Mouse (Mus musculus): ENCODE measurements around the gene Sik3. TPM values are rescaled to one million over a fixed set of nuclear protein-coding genes. Genes with fewer than 3 reads are reported as not detected.
"Not testable (repeated sequence)": the region's sequence is repeated elsewhere in the genome, so short reads cannot be mapped to it uniquely, and the experiment has no call there.

The Sik3 gene
- polyA plus RNA-seq, 1 experiment from 2014 or later: 9.6 TPM

DNA sequence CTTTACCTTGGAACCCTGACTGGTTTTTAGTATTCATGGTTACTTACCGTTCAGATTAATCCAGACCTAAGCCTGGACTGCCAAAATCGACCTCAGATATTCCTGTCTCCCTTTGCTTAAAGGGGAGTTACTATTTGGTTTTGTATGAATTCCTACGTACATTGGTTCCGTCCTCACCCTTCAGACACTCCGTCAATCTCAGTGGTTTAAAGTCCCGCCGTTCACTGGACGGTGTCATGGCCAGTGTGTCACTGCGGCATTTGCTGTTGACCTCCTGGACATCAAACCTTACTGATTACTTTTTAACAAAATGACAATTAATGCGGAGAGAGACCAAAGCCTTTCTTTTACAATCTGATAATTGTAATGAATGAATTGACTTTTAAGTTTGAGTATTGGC lies 76.1 kb downstream of the Sik3 start:
- Histone ChIP-seq H3K9ac (replicated peaks; ENCODE audit: low read depth, low read length) (no peak overlapping the region), H3K4me1 (ENCODE audit: control insufficient read depth, insufficient read depth, low read length) (peaks cover 10% of the 10 kb centered on the region; the same call in 1 of the 2 replicates), H3K4me3 (ENCODE audit: low read depth, low read length) (no peak overlapping the region), H3K27ac (ENCODE audit: low read length) (no peak overlapping the region), H3K9me3 (ENCODE audit: control insufficient read depth, low read depth, low read length) (no peaks in the 10 kb centered on the region), H3K4me2 (replicated peaks; ENCODE audit: low read depth, low read length) (no peak overlapping the region), H3K36me3 (ENCODE audit: control insufficient read depth, insufficient read depth, low read length) (no peaks in the 10 kb centered on the region), H3K27me3 (ENCODE audit: control insufficient read depth, insufficient read depth, low read length) (no peaks in the 10 kb centered on the region)
- 74% methylated on average over 10 of the region's 10 CpGs for WGBS
- no peak for ATAC-seq (ENCODE audit: insufficient number of reproducible peaks, insufficient read depth, low FRiP score, low read depth)

- H3K27ac ChIP-seq (ENCODE audit: low read length): no peak overlapping the region
- no peaks in the 10 kb centered on the region for H3K36me3 ChIP-seq (ENCODE audit: control insufficient read depth, insufficient read depth, low read length)
- H3K9me3 ChIP-seq (ENCODE audit: control insufficient read depth, low read depth, low read length): no peaks in the 10 kb centered on the region
- WGBS: 26% methylated on average over 4 of the region's 4 CpGs
- no peak overlapping the region for H3K4me3 ChIP-seq (ENCODE audit: low read depth, low read length)
- no peak overlapping the region for H3K9ac ChIP-seq (replicated peaks; ENCODE audit: low read depth, low read length)
- no peak overlapping the region for H3K4me2 ChIP-seq (replicated peaks; ENCODE audit: low read depth, low read length)
- ATAC-seq (ENCODE audit: insufficient number of reproducible peaks, insufficient read depth, low FRiP score, low read depth): no peak
- peaks cover 10% of the 10 kb centered on the region; the same call in 1 of the 2 replicates for H3K4me1 ChIP-seq (ENCODE audit: control insufficient read depth, insufficient read depth, low read length)
- no peaks in the 10 kb centered on the region for H3K27me3 ChIP-seq (ENCODE audit: control insufficient read depth, insufficient read depth, low read length)
Measured at GRCm38 (mm10) chr9:46090066-46090465, 77.4 kb downstream of the Sik3 start.

- H3K27ac ChIP-seq (ENCODE audit: low read length); H3K36me3 ChIP-seq (ENCODE audit: control insufficient read depth, insufficient read depth, low read length); ATAC-seq (ENCODE audit: insufficient number of reproducible peaks, insufficient read depth, low FRiP score, low read depth); H3K9ac ChIP-seq (replicated peaks; ENCODE audit: low read depth, low read length); H3K27me3 ChIP-seq (ENCODE audit: control insufficient read depth, insufficient read depth, low read length); H3K4me3 ChIP-seq (ENCODE audit: low read depth, low read length); H3K9me3 ChIP-seq (ENCODE audit: control insufficient read depth, low read depth, low read length); H3K4me2 ChIP-seq (replicated peaks; ENCODE audit: low read depth, low read length): not testable (repeated sequence)
- 48% methylated on average over 1 of the region's 1 CpGs for WGBS
- H3K4me1 ChIP-seq (ENCODE audit: control insufficient read depth, insufficient read depth, low read length): peaks cover 10% of the 10 kb centered on the region; the same call in 1 of the 2 replicates
Measured at GRCm38 (mm10) chr9:46091157-46091556, 78.5 kb downstream of the Sik3 start.

DNA sequence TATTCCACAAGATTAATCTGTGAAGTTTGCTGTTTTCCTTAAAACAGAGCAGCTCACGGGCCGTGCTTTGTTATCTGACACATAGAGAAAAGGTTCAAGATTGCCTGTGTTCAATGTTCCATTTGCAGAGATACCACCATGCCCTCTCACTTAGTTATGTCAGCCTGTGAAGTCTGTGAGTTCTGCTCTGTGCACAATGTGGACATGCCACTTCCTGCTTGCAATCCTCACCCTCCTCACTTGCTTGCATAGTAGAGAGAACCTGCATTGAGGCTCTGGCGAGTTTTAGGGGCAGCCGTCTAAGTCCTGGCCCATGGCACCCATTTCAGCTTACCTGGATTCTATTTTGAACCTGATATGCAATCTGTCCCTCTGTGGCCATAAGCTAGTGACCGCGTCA lies 80.0 kb downstream of the Sik3 start:
- Histone ChIP-seq H3K27ac (ENCODE audit: low read length) (no peak overlapping the region), H3K9me3 (ENCODE audit: control insufficient read depth, low read depth, low read length) (no peaks in the 10 kb centered on the region), H3K4me3 (ENCODE audit: low read depth, low read length) (no peak overlapping the region), H3K4me1 (ENCODE audit: control insufficient read depth, insufficient read depth, low read length) (peaks cover 15% of the 10 kb centered on the region), H3K27me3 (ENCODE audit: control insufficient read depth, insufficient read depth, low read length) (no peaks in the 10 kb centered on the region), H3K4me2 (replicated peaks; ENCODE audit: low read depth, low read length) (no peak overlapping the region), H3K9ac (replicated peaks; ENCODE audit: low read depth, low read length) (no peak overlapping the region), H3K36me3 (ENCODE audit: control insufficient read depth, insufficient read depth, low read length) (no peaks in the 10 kb centered on the region; the same call in 1 of the 2 replicates)
- WGBS: 82% methylated on average over 6 of the region's 6 CpGs
- ATAC-seq (ENCODE audit: insufficient number of reproducible peaks, insufficient read depth, low FRiP score, low read depth): no peak

- Histone ChIP-seq H3K27me3 (ENCODE audit: control insufficient read depth, insufficient read depth, low read length) (no peaks in the 10 kb centered on the region), H3K27ac (ENCODE audit: low read length) (no peak overlapping the region), H3K4me3 (ENCODE audit: low read depth, low read length) (no peak overlapping the region), H3K9me3 (ENCODE audit: control insufficient read depth, low read depth, low read length) (no peaks in the 10 kb centered on the region), H3K9ac (replicated peaks; ENCODE audit: low read depth, low read length) (no peak overlapping the region), H3K4me1 (ENCODE audit: control insufficient read depth, insufficient read depth, low read length) (peaks cover 15% of the 10 kb centered on the region), H3K4me2 (replicated peaks; ENCODE audit: low read depth, low read length) (no peak overlapping the region), H3K36me3 (ENCODE audit: control insufficient read depth, insufficient read depth, low read length) (no peaks in the 10 kb centered on the region; the same call in 1 of the 2 replicates)
- 69% methylated on average over 15 of the region's 15 CpGs for WGBS
- ATAC-seq (ENCODE audit: insufficient number of reproducible peaks, insufficient read depth, low FRiP score, low read depth): no peak
Measured at GRCm38 (mm10) chr9:46098360-46098985, 85.9 kb downstream of the Sik3 start.

DNA sequence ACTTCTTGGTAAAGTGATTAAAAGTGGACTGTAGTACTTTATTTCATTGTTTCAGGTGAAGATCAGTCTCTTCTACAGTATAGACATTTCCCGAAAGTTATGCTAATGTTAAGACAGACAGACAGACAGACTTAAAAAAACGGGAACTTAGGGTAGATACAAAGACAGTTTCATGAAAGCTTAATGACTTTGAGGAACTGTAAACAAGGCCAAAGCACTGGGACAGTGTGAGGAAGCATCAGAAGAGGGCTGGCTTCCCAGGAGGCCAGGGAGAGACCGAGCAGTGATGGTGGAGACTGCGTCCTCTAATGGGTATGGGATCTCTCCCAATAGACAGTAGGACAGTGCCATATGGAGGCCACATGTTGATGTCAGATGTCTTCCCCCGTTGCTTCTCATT lies 86.5 kb downstream of the Sik3 start:
- no peak overlapping the region for H3K4me3 ChIP-seq (ENCODE audit: low read depth, low read length)
- no peaks in the 10 kb centered on the region for H3K9me3 ChIP-seq (ENCODE audit: control insufficient read depth, low read depth, low read length)
- no peak overlapping the region for H3K27ac ChIP-seq (ENCODE audit: low read length)
- ATAC-seq (ENCODE audit: insufficient number of reproducible peaks, insufficient read depth, low FRiP score, low read depth): no peak
- H3K36me3 ChIP-seq (ENCODE audit: control insufficient read depth, insufficient read depth, low read length): no peaks in the 10 kb centered on the region; the same call in 1 of the 2 replicates
- no peak overlapping the region for H3K4me2 ChIP-seq (replicated peaks; ENCODE audit: low read depth, low read length)
- H3K4me1 ChIP-seq (ENCODE audit: control insufficient read depth, insufficient read depth, low read length): peaks cover 15% of the 10 kb centered on the region
- H3K9ac ChIP-seq (replicated peaks; ENCODE audit: low read depth, low read length): no peak overlapping the region
- WGBS: 91% methylated on average over 5 of the region's 5 CpGs
- no peaks in the 10 kb centered on the region for H3K27me3 ChIP-seq (ENCODE audit: control insufficient read depth, insufficient read depth, low read length)

DNA sequence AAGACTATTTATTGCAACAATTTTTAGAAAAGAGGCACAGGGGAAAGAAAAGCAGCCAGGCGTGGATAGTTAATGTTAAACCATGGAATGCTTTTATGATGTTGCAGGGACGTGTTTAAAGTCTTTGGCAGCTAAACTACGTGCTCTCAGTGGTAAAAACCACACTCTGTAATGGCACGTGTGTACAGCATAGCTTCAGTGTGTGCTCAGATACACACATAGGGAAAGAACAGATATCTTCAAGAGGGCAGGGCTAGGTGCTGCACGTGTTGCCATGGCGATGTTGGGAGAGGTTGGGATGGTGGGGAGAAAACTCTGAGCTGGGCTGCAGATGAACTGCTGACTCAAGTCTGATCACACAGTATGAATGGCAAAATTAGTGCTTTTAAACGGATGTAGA lies 90.5 kb downstream of the Sik3 start:
- H3K9me3 ChIP-seq (ENCODE audit: control insufficient read depth, low read depth, low read length): no peaks in the 10 kb centered on the region
- no peaks in the 10 kb centered on the region for H3K27me3 ChIP-seq (ENCODE audit: control insufficient read depth, insufficient read depth, low read length)
- no peaks in the 10 kb centered on the region for H3K36me3 ChIP-seq (ENCODE audit: control insufficient read depth, insufficient read depth, low read length)
- ATAC-seq (ENCODE audit: insufficient number of reproducible peaks, insufficient read depth, low FRiP score, low read depth): no peak
- no peak overlapping the region for H3K4me2 ChIP-seq (replicated peaks; ENCODE audit: low read depth, low read length)
- WGBS: 66% methylated on average over 7 of the region's 7 CpGs
- peaks cover 5% of the 10 kb centered on the region for H3K4me1 ChIP-seq (ENCODE audit: control insufficient read depth, insufficient read depth, low read length)
- H3K4me3 ChIP-seq (ENCODE audit: low read depth, low read length): no peak overlapping the region
- no peak overlapping the region for H3K9ac ChIP-seq (replicated peaks; ENCODE audit: low read depth, low read length)
- no peak overlapping the region for H3K27ac ChIP-seq (ENCODE audit: low read length)

DNA sequence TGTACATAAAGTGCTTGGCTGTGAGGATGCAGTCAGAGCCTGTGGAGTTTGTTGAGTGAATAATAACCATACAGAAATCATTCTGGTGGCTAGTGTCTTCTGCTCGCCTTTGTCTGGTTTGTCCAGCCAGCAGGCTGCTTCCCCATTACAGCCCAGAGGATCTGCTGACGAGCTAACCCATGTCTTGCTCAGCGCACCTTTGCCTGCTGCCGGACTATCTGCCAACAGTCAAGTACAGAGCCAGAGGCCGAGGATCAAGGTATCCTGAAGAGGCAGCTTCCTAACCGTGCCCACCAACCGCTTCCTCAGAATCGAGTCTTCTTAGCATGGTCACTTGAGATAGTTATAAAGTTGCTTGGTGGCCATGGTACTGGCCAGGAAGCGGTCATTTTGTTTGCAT lies 93.5 kb downstream of the Sik3 start:
- peaks cover 18% of the 10 kb centered on the region for H3K4me1 ChIP-seq (ENCODE audit: control insufficient read depth, insufficient read depth, low read length)
- no peaks in the 10 kb centered on the region for H3K27me3 ChIP-seq (ENCODE audit: control insufficient read depth, insufficient read depth, low read length)
- H3K9me3 ChIP-seq (ENCODE audit: control insufficient read depth, low read depth, low read length): no peaks in the 10 kb centered on the region
- WGBS: 86% methylated on average over 9 of the region's 9 CpGs
- no peak overlapping the region; the same call in 1 of the 2 replicates for H3K27ac ChIP-seq (ENCODE audit: low read length)
- no peak overlapping the region for H3K4me3 ChIP-seq (ENCODE audit: low read depth, low read length)
- no peaks in the 10 kb centered on the region for H3K36me3 ChIP-seq (ENCODE audit: control insufficient read depth, insufficient read depth, low read length)
- H3K4me2 ChIP-seq (replicated peaks; ENCODE audit: low read depth, low read length): no peak overlapping the region
- ATAC-seq (ENCODE audit: insufficient number of reproducible peaks, insufficient read depth, low FRiP score, low read depth): no peak
- H3K9ac ChIP-seq (replicated peaks; ENCODE audit: low read depth, low read length): no peak overlapping the region

DNA sequence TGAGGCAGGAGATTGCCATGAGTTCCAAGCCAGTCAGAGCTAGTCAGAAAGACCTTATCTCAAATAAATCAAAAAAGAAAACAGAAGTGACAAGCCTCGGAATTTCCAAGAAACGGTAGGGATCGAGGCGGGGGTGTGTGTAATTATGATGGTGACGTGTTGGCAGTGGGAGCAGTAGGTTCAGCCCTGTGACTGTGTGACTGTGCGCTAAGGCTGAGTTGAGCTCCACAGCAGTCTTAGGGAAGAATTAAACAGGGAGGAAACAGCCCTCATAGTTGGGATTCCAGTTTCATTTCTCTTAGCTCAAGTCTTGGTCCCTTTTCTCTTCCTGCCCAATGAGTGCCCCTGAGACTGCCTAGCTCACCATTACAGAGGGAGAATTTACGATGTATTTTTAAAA lies 98.0 kb downstream of the Sik3 start:
- Histone ChIP-seq H3K27ac (ENCODE audit: low read length) (no peak overlapping the region), H3K27me3 (ENCODE audit: control insufficient read depth, insufficient read depth, low read length) (no peaks in the 10 kb centered on the region), H3K4me2 (replicated peaks; ENCODE audit: low read depth, low read length) (0 out of 2 replicates have a peak overlapping the region, but pooled peaks have one; percentile 11), H3K9me3 (ENCODE audit: control insufficient read depth, low read depth, low read length) (no peaks in the 10 kb centered on the region), H3K9ac (replicated peaks; ENCODE audit: low read depth, low read length) (no peak overlapping the region), H3K36me3 (ENCODE audit: control insufficient read depth, insufficient read depth, low read length) (no peaks in the 10 kb centered on the region), H3K4me1 (ENCODE audit: control insufficient read depth, insufficient read depth, low read length) (peaks cover 36% of the 10 kb centered on the region), H3K4me3 (ENCODE audit: low read depth, low read length) (no peak overlapping the region)
- ATAC-seq (ENCODE audit: insufficient number of reproducible peaks, insufficient read depth, low FRiP score, low read depth): no peak
- WGBS: 10% methylated on average over 7 of the region's 7 CpGs

Measured in stomach, embryonic 14.5 days (tissue).